Mouse (Mus musculus) kidney, embryonic 16.5 days (tissue): ENCODE data around the gene Bbip1. TPM values are rescaled to one million over a fixed set of nuclear protein-coding genes. Genes with fewer than 3 reads are reported as not detected.
A peak's percentile ranks its signal among the peaks of the same experiment; 100 is the strongest.

ENCODE experiments used
- ATAC-seq: fragments of 200-750 bp; cut with Nextera tagmentation; 2 replicates; pipeline ENCODE4 v1.8.0; 2017; ENCODE audit warnings: moderate TSS enrichment; ENCODE audit not compliant: low FRiP score, low TSS enrichment
- H3K27ac ChIP-seq: fragments of 300-500 bp; sonication (generic); 2 replicates; pipeline ENCODE4 v1.5.1; 2014; ENCODE audit warnings: low read length
- H3K27me3 ChIP-seq: fragments of 300-500 bp; sonication (generic); 2 replicates; pipeline ENCODE4 v1.6.1; 2014; ENCODE audit warnings: low read length, control low read depth, mixed read lengths; ENCODE audit not compliant: insufficient read depth
- H3K36me3 ChIP-seq: fragments of 300-500 bp; sonication (generic); 2 replicates; pipeline ENCODE4 v1.6.1; 2014; ENCODE audit warnings: low read length, control low read depth, mixed read lengths; ENCODE audit not compliant: insufficient read depth
- H3K4me1 ChIP-seq: fragments of 300-500 bp; sonication (generic); 2 replicates; pipeline ENCODE4 v1.6.1; 2014; ENCODE audit warnings: low read length, control low read depth, mixed read lengths; ENCODE audit not compliant: insufficient read depth
- H3K4me2 ChIP-seq: fragments of 300-500 bp; sonication (generic); replicated peaks from 2 replicates; pipeline ENCODE4 v1.6.1; 2014; ENCODE audit warnings: low read depth, low read length
- H3K4me3 ChIP-seq: fragments of 300-500 bp; sonication (generic); 2 replicates; pipeline ENCODE4 v1.5.1; 2014; ENCODE audit warnings: mild to moderate bottlenecking, low read length
- H3K9ac ChIP-seq: fragments of 300-500 bp; sonication (generic); replicated peaks from 2 replicates; pipeline ENCODE4 v1.6.1; 2014; ENCODE audit warnings: low read length
- H3K9me3 ChIP-seq: fragments of 300-500 bp; sonication (generic); 2 replicates; pipeline ENCODE4 v1.6.1; 2016; ENCODE audit warnings: low read length, control low read depth
- WGBS: fragments of 180-500 bp; shearing (Covaris S2); extraction: QIAGEN DNeasy Blood & Tissue Kit; methylation state at CpG from one replicate; pipeline ENCODE4 v1.1.7; 2014; 5-methylcytosine and 5-hydroxymethylcytosine counted together
- polyA plus RNA-seq: library from polyadenylated mRNA; unstranded; fragments of >200 nt; fragmentation: Nextera tagmentation; extraction: Ambion mirVana; gene quantifications from 2 replicates; pipeline ENCODE4 v1.2.1, GENCODE M21; 2015

Bbip1 gene
- polyA plus RNA-seq, 1 experiment from 2014 or later = 64.5 TPM

- no peak for ATAC-seq
Observed at GRCm38 (mm10) chr19:53886576-53887370, 57.7 kb downstream of the Bbip1 start.

GRCm38 (mm10) chr19:53885450-53885849 is 59.0 kb downstream of the Bbip1 start:
- H3K36me3 ChIP-seq = no peaks in the 10 kb centered on the region
- no peaks in the 10 kb centered on the region for H3K9me3 ChIP-seq
- WGBS = 35% methylated on average over 10 of the region's 10 CpGs
- peak; percentile 84 for ATAC-seq
- no peak overlapping the region for H3K4me2 ChIP-seq
- H3K4me1 ChIP-seq = 0 out of 2 replicates have a peak, but pooled peaks cover 2% of the 10 kb centered on the region
- peak overlapping the region; percentile 14; the same call in 1 of the 2 replicates for H3K27ac ChIP-seq
- no peak overlapping the region for H3K9ac ChIP-seq
- no peaks in the 10 kb centered on the region for H3K27me3 ChIP-seq
- H3K4me3 ChIP-seq = no peak overlapping the region

More at GRCm38 (mm10) chr19:53886576-53887370, 57.7 kb downstream of the Bbip1 start:
- Histone ChIP-seq H3K4me2 (no peak overlapping the region), H3K27me3 (no peaks in the 10 kb centered on the region), H3K9ac (no peak overlapping the region), H3K36me3 (no peaks in the 10 kb centered on the region), H3K4me1 (peaks cover 13% of the 10 kb centered on the region; the same call in 1 of the 2 replicates), H3K27ac (no peak overlapping the region), H3K9me3 (no peaks in the 10 kb centered on the region), H3K4me3 (no peak overlapping the region)
- 89% methylated on average over 10 of the region's 10 CpGs for WGBS

GRCm38 (mm10) chr19:53881786-53882185 is 62.6 kb downstream of the Bbip1 start:
- Histone ChIP-seq H3K27ac (no peak overlapping the region), H3K4me3 (no peak overlapping the region), H3K9ac (no peak overlapping the region), H3K9me3 (peaks cover 6% of the 10 kb centered on the region; the same call in 1 of the 2 replicates), H3K36me3 (no peaks in the 10 kb centered on the region), H3K27me3 (no peaks in the 10 kb centered on the region), H3K4me1 (0 out of 2 replicates have a peak, but pooled peaks cover 2% of the 10 kb centered on the region), H3K4me2 (no peak overlapping the region)
- WGBS = 59% methylated on average over 5 of the region's 5 CpGs
- ATAC-seq = no peak

GRCm38 (mm10) chr19:53880460-53880859 is 64.0 kb downstream of the Bbip1 start:
- H3K9me3 ChIP-seq = peaks cover 6% of the 10 kb centered on the region; the same call in 1 of the 2 replicates
- H3K27me3 ChIP-seq = no peaks in the 10 kb centered on the region
- ATAC-seq = no peak
- H3K36me3 ChIP-seq = no peaks in the 10 kb centered on the region
- 0 out of 2 replicates have a peak, but pooled peaks cover 2% of the 10 kb centered on the region for H3K4me1 ChIP-seq
- H3K4me3 ChIP-seq = no peak overlapping the region
- no peak overlapping the region for H3K27ac ChIP-seq
- H3K4me2 ChIP-seq = no peak overlapping the region
- WGBS = 75% methylated on average over 1 of the region's 1 CpGs
- no peak overlapping the region for H3K9ac ChIP-seq

Other genes with a start within 250 kb of the Bbip1 start
- gene Pdcd4, start 52.4 kb downstream of the Bbip1 start, polyA plus RNA-seq = 106 and 122 TPM in 2 replicates
- gene Shoc2, start 321 bp downstream of the Bbip1 start, polyA plus RNA-seq = 43.1 and 48.9 TPM in 2 replicates
- gene Adra2a, start 99.5 kb upstream of the Bbip1 start, polyA plus RNA-seq = 0.51 and 1.1 TPM in 2 replicates